Mouse (Mus musculus): ENCODE measurements around the gene Rbbp6. TPM values are rescaled to one million over a fixed set of nuclear protein-coding genes. Genes with fewer than 3 reads are reported as not detected.

Rbbp6 gene
- polyA plus RNA-seq, 1 experiment from 2014 or later: 24.3 TPM

Other genes with a start within 250 kb of the Rbbp6 start
- 48.8 and 48.9 TPM in 2 replicates for gene Tnrc6a, start 158.2 kb downstream of the Rbbp6 start, polyA plus RNA-seq (2016; fragmentation: Nextera tagmentation; extraction: Ambion mirVana)
- 0.15 and 0.34 TPM in 2 replicates for gene Slc5a11, start 249.1 kb downstream of the Rbbp6 start, polyA plus RNA-seq (2016; fragmentation: Nextera tagmentation; extraction: Ambion mirVana)